Mouse (Mus musculus) splenic B cell, adult 2 months (primary cell): ENCODE measurements around the gene Heatr9.
A peak's percentile ranks its signal among the peaks of the same experiment; 100 is the strongest.

Experiments used
- DNase-seq: peaks from one replicate; pipeline ENCODE4 v3.0.0-alpha.2; 2011; ENCODE audit warnings: low read depth, low spot score
- H3K27me3 ChIP-seq: 2 replicates; pipeline ENCODE4 v1.6.1; 2012; ENCODE audit warnings: mild to moderate bottlenecking, low read length, moderate library complexity, mixed read lengths; ENCODE audit not compliant: control insufficient read depth, poor library complexity, insufficient read depth, severe bottlenecking
- H3K36me3 ChIP-seq: 2 replicates; pipeline ENCODE4 v1.6.1; 2012; ENCODE audit warnings: mild to moderate bottlenecking, low read length, moderate library complexity, mixed read lengths; ENCODE audit not compliant: control insufficient read depth, poor library complexity, insufficient read depth, severe bottlenecking

The Heatr9 gene

DNA sequence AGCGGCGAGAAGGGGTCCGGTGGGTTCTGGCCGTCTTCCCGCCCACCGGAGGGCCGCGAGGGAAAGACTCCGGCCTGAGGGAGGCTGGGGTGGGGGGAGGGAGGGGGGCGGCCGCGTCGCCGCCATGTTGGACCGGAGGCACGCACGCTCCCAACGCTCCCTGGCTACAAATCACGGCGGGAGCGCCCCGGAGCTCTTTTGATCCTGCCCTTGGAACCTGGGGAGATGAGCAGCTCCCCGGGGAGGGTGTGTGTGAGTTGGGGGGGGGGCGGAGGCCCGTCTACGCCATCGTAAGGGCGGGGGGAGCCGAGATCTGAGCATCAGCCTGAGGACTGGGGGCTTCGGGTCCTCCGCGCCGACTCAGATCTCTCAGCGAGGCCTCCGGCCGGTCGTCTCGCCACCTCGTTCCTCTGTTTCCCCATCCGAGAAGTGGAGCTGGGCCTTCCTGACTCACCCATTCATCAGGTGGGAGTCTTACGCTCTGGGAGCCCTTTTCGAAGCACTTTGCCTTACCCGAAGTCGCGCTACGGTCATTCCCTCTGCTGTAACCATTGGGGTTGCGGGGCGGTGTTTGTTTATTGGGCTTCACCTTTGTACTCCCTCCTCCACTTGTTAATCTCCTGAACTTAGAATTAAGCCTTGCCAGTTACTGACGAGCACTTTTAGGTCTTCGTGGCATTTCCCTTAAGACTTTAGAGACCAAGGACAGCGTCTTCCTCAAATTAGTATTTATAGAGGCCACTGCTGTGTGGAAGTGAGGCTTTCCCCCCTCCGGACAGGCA is 48.5 kb downstream of the Heatr9 start:
- no peak for DNase-seq
- Histone ChIP-seq H3K36me3 (no peaks in the 10 kb centered on the region), H3K27me3 (no peaks in the 10 kb centered on the region)

DNA sequence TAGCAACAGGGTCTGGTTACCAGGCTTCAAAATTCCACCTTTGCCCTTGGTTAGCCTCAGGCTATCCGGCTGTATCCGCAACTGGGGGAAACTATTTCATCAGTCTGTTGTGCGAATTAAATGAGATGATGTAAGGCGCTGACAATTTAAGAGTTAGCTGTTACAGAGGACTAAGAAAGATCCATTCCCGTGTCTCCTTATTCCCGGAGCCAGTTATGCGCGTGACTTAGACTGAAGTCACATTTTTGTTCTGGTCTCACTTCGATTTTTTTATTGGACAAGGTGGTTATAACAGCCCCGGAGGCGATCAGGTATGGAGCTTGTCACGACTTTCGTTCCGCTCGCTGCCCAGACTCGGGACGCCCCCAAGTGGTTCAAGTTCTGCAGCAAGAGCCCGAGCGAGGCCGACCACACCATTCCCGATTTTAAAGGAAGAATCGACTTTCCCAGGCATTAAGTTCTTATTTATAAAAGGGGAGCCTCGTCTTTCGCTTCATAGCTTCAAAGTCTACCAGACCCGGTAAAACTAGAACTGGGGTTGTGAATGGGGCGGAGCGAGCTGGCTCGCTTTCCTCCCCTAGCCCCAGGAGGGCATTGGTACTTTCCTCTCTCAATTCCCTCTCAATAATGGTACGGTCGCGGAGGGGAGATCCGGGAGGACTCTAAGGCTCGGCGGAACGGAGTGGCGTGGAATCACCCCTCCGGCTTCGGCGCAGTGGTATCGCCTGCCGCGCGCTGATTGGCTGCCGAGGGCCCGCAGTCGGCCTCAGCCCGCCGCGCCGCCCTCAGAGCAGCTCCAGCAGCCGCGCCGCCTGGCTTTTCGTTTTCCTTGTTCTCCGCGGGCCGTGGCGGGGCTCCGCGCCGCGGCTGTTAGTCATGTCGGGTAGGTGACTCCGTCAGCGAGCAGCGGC is 49.4 kb downstream of the Heatr9 start, which contains the start of gene Taf15:
Taf15 (plus strand) TSS at position 763 of the 911 bp plus-strand sequence.
- no peaks in the 10 kb centered on the region for H3K27me3 ChIP-seq
- H3K36me3 ChIP-seq: no peaks in the 10 kb centered on the region
- peak; percentile 99 for DNase-seq

DNA sequence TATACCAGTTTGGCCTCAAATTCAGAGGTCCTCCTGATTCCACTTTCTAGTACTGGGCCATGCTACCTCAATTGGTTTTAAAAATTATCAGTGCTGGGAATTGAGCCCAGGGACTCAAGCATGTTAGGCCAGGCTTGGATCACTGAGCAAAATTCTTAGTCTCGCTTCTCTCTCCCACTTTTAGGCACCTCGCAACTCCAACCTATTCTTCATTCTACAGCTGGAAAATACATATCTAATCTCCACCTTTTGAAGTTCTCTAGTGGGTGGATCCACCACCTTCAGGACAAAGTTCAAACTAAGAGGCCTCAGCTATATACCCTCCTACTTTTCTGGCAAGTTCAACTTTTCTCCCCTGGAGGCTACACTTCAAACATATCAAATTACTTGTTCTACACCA is 50.2 kb downstream of the Heatr9 start:
- no peak for DNase-seq
- H3K27me3 ChIP-seq: no peaks in the 10 kb centered on the region
- no peaks in the 10 kb centered on the region for H3K36me3 ChIP-seq

DNA sequence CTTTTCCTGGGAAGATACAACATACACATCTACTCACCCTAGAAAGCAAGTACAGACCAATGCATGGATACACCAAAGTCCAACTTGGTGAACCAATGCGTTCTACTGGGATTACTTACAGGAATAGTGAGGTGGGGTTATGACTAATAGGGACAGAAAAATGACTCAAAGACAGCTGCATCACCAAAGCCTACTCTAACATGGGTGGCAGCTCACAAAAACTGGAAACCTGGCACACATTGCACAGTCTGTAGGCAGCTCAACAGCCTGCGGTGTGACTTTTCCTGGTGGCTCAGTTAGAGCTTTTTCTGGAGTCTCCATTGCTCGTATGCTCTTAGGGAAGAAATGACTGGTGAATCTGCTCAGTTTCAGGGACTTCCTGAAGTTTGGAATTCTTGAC is 53.2 kb downstream of the Heatr9 start:
- H3K36me3 ChIP-seq: no peaks in the 10 kb centered on the region
- no peaks in the 10 kb centered on the region for H3K27me3 ChIP-seq
- DNase-seq: no peak

DNA sequence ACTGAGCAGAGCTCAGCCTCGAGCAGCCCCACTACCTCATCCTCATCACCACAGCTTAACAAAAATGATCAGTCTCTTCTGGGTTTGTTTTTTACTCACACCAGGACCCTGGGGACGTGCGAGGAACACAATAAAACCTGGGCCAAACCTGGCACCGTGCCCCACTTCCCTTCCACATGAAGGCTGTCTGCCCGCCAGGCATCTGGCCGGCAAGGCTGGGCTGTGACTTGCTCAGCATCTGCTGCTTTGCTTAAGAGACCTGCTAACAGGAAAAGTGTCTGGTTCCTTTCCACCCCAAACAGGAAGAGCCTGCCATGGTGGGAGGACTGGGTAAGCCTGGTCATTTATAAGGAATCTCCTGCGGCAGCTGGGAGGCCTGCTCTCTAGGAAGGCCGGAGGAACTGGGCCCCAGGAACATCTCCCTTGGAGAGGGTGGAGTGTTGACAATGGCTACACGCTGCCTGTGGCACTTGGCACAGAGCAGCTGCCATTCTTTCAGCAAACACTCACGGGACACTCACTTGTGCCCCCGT is 54.8 kb downstream of the Heatr9 start:
- DNase-seq: no peak
- H3K27me3 ChIP-seq: no peaks in the 10 kb centered on the region
- H3K36me3 ChIP-seq: no peaks in the 10 kb centered on the region

DNA sequence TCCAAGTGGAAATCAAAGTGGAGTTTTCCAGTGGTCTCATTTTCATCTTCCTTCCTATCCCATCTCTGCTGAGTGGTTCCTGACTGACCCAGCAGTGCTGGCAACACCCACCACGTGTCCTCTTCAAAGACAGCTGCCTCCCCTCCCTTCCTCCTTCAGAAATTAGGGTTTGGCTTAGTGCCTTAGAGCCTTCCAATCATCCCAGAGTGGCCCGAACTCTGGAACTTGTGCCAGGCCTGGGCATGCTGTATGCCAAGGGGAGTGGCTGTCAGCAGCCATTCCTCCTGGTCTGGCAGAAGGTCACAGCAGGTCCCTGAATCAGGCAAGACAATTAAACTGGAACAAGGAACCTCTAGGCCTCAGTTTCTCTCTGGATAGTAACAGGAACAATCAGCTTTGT is 56.0 kb downstream of the Heatr9 start:
- no peak for DNase-seq
- Histone ChIP-seq H3K27me3 (no peaks in the 10 kb centered on the region), H3K36me3 (no peaks in the 10 kb centered on the region)

DNA sequence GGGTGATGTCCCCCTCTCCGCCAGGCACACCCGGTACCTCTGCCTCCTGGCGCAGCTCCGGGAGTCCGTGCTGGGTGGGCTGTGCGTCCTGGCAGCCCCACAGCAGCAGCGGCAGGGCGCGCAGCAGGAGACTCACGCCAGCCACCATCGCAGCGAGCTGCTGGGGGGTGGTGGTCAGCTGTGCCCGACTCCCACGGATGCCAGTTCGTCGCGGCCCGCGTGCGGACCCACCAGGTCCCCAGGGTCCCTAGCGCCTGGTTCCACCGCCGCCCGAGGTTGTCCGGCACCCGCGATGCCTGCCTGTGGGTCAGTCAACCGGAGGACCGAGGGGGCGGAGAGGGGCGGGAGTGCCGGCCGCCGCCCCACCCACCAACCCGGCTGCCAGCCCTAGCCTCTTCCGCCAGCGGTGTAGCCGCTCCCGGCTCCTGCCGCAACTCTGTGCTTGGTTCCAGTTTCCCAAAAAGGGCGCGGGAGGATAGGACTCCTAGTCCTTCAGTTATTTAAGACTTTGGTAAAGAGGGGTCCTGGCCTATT is 59.2 kb downstream of the Heatr9 start, which contains the start of gene Mmp28:
Mmp28 (minus strand) TSS at position 361 of the 534 bp plus-strand sequence.
- H3K27me3 ChIP-seq: no peaks in the 10 kb centered on the region
- DNase-seq: peak; percentile 38
- H3K36me3 ChIP-seq: no peaks in the 10 kb centered on the region
